Mouse (Mus musculus) MEL (cell line): ENCODE data around the gene Rcan2. TPM values are rescaled to one million over a fixed set of nuclear protein-coding genes. Genes with fewer than 3 reads are reported as not detected.

ENCODE experiments used
- DNase-seq: peaks from one replicate; pipeline ENCODE4 v3.0.0; 2011; ENCODE audit warnings: low read depth, low spot score
- H3K27ac ChIP-seq: 2 replicates; pipeline ENCODE4 v1.5.1; 2012; ENCODE audit warnings: low read depth, mild to moderate bottlenecking, control low read depth, low read length, moderate library complexity; ENCODE audit not compliant: control insufficient read depth
- H3K27me3 ChIP-seq, 2 experiments: fragments of 150-350 bp in 1 of 2; sonication (generic) in 1 of 2; 2 replicates each; pipeline ENCODE4 v1.6.1; 2012; ENCODE audit warnings: low read length in 2 of 2, mild to moderate bottlenecking in 2 of 2, improper control_type of control experiment in 1 of 2, moderate library complexity in 1 of 2; ENCODE audit not compliant: insufficient read depth in 2 of 2, control insufficient read depth in 1 of 2
- H3K36me3 ChIP-seq, 2 experiments: 2 replicates each; pipeline ENCODE4 v1.6.1; 2012 to 2014; ENCODE audit warnings: low read length in 2 of 2, improper control_type of control experiment in 1 of 2, inconsistent platforms in 1 of 2, mild to moderate bottlenecking in 1 of 2; ENCODE audit not compliant: insufficient read depth in 2 of 2, control insufficient read depth in 1 of 2
- H3K4me1 ChIP-seq, 2 experiments: fragments of 150-350 bp in 1 of 2; sonication (generic) in 1 of 2; 2 replicates each; pipeline ENCODE4 v1.6.1; 2012; ENCODE audit warnings: low read length in 2 of 2, improper control_type of control experiment in 1 of 2, mild to moderate bottlenecking in 1 of 2; ENCODE audit not compliant: insufficient read depth in 2 of 2, control insufficient read depth in 1 of 2
- H3K4me3 ChIP-seq, 2 experiments: fragments of 150-350 bp in 1 of 2; sonication (generic) in 1 of 2; 2 replicates each; pipeline ENCODE4 v1.5.1; 2012; ENCODE audit warnings: low read depth in 2 of 2, low read length in 2 of 2, mild to moderate bottlenecking in 2 of 2, moderate library complexity in 2 of 2, control low read depth in 1 of 2, improper control_type of control experiment in 1 of 2; ENCODE audit not compliant: control insufficient read depth in 1 of 2, insufficient read depth in 1 of 2
- H3K79me2 ChIP-seq: 2 replicates; pipeline ENCODE4 v1.6.1; 2012; ENCODE audit warnings: mild to moderate bottlenecking, low read length, moderate library complexity; ENCODE audit not compliant: control insufficient read depth, poor library complexity, insufficient read depth
- H3K9ac ChIP-seq: 2 replicates; pipeline ENCODE4 v1.6.1; 2012; ENCODE audit warnings: low read depth, mild to moderate bottlenecking, control low read depth, low read length, moderate library complexity; ENCODE audit not compliant: control insufficient read depth, poor library complexity, severe bottlenecking
- H3K9me3 ChIP-seq: fragments of 150-350 bp; sonication (generic); replicated peaks from 2 replicates; pipeline ENCODE4 v1.6.1; 2012; ENCODE audit warnings: mild to moderate bottlenecking, low read length, improper control_type of control experiment, moderate library complexity; ENCODE audit not compliant: insufficient read depth
- GATA1 ChIP-seq: IDR thresholded peaks from 2 replicates; pipeline ENCODE4 v1.6.1; 2011; ENCODE audit warnings: low read depth, low read length, improper control_type of control experiment
- HCFC1 ChIP-seq: IDR thresholded peaks from 2 replicates; pipeline ENCODE4 v1.6.1; 2012; ENCODE audit warnings: low read depth, mild to moderate bottlenecking, inconsistent platforms, low read length, improper control_type of control experiment, moderate library complexity
- JUND ChIP-seq: IDR thresholded peaks from 2 replicates; pipeline ENCODE4 v1.6.1; 2011; ENCODE audit warnings: low read depth, mild to moderate bottlenecking, improper control_type of control experiment, low read length
- MEF2A ChIP-seq: IDR thresholded peaks from 2 replicates; pipeline ENCODE4 v1.6.1; 2014; ENCODE audit warnings: low read depth, mild to moderate bottlenecking, inconsistent platforms, low read length, improper control_type of control experiment; ENCODE audit not compliant: poor library complexity, insufficient replicate concordance, severe bottlenecking; ENCODE audit errors: extremely low read depth
- MXI1 ChIP-seq: IDR thresholded peaks from 2 replicates; pipeline ENCODE4 v1.6.1; 2011; ENCODE audit warnings: mild to moderate bottlenecking, low read depth, low read length, improper control_type of control experiment
- MYB ChIP-seq: IDR thresholded peaks from 2 replicates; pipeline ENCODE4 v1.6.1; 2011; ENCODE audit warnings: mild to moderate bottlenecking, low read depth, low read length, improper control_type of control experiment
- NELFE ChIP-seq: IDR thresholded peaks from 2 replicates; pipeline ENCODE4 v1.6.1; 2011; ENCODE audit warnings: low read depth, low read length, improper control_type of control experiment
- NRF1 ChIP-seq: IDR thresholded peaks from 2 replicates; pipeline ENCODE4 v1.6.1; 2014; ENCODE audit warnings: low read depth, mild to moderate bottlenecking, inconsistent platforms, low read length, improper control_type of control experiment, moderate library complexity; ENCODE audit not compliant: poor library complexity, insufficient read depth, severe bottlenecking
- SIN3A ChIP-seq: IDR thresholded peaks from 2 replicates; pipeline ENCODE4 v1.6.1; 2012; ENCODE audit warnings: low read length, improper control_type of control experiment, inconsistent platforms
- SMC3 ChIP-seq: IDR thresholded peaks from 2 replicates; pipeline ENCODE4 v1.6.1; 2011; ENCODE audit warnings: low read depth, low read length, improper control_type of control experiment
- TAL1 ChIP-seq: IDR thresholded peaks from 2 replicates; pipeline ENCODE4 v1.6.1; 2012; ENCODE audit warnings: mild to moderate bottlenecking, inconsistent platforms, low read length, moderate library complexity, mixed read lengths
- TCF12 ChIP-seq: IDR thresholded peaks from 2 replicates; pipeline ENCODE4 v1.6.1; 2014; ENCODE audit warnings: low read depth, mild to moderate bottlenecking, inconsistent platforms, low read length, improper control_type of control experiment, moderate library complexity
- USF1 ChIP-seq: IDR thresholded peaks from 2 replicates; pipeline ENCODE4 v1.6.1; 2014; ENCODE audit warnings: low read depth, mild to moderate bottlenecking, inconsistent platforms, low read length, improper control_type of control experiment, moderate library complexity
- USF2 ChIP-seq, 2 experiments: IDR thresholded peaks; 2 replicates each; pipeline ENCODE4 v1.6.1; 2011 to 2012; ENCODE audit warnings: improper control_type of control experiment in 2 of 2, low read length in 2 of 2, borderline replicate concordance in 1 of 2, inconsistent platforms in 1 of 2, low read depth in 1 of 2, mild to moderate bottlenecking in 1 of 2; ENCODE audit not compliant: insufficient read depth in 1 of 2
- ZKSCAN1 ChIP-seq: IDR thresholded peaks from 2 replicates; pipeline ENCODE4 v1.6.1; 2012; ENCODE audit warnings: low read depth, mild to moderate bottlenecking, inconsistent platforms, low read length, improper control_type of control experiment, moderate library complexity
- ZMIZ1 ChIP-seq: IDR thresholded peaks from 2 replicates; pipeline ENCODE4 v1.6.1; 2012; ENCODE audit warnings: low read depth, mild to moderate bottlenecking, inconsistent platforms, low read length, improper control_type of control experiment, moderate library complexity
- ZNF384 ChIP-seq: IDR thresholded peaks from 2 replicates; pipeline ENCODE4 v1.6.1; 2012; ENCODE audit warnings: low read depth, mild to moderate bottlenecking, inconsistent platforms, low read length, improper control_type of control experiment
- polyA plus RNA-seq, 2 experiments: library from polyadenylated mRNA; stranded (reverse) in 1 of 2; unstranded in 1 of 2; fragments of >175 nt in 1 of 2; fragments of >200 nt in 1 of 2; gene quantifications; 2 replicates each; pipeline versions ENCODE4 v1.2.1 to v1.2.4; 2012; ENCODE audit warnings: low replicate concordance in 2 of 2, low read depth in 1 of 2; ENCODE audit not compliant: insufficient read length in 2 of 2, insufficient read depth in 1 of 2, missing spikeins in 1 of 2
- total RNA-seq: library from RNA; depleted of rRNA; stranded (reverse); fragments of 300-350 nt; gene quantifications from 2 replicates; pipeline ENCODE4 v1.2.3, GENCODE M21; 2012

The Rcan2 gene
- total and polyA plus RNA-seq, 3 experiments, result 0.52 TPM; not detected in 2

GRCm38 (mm10) chr17:44053427-44053826, 252.3 kb downstream of the Rcan2 start:
- H3K4me1 ChIP-seq, result no peaks in the 10 kb centered on the region
- no peak overlapping the region for H3K4me3 ChIP-seq
- no peaks in the 10 kb centered on the region for H3K27me3 ChIP-seq
- no peak for DNase-seq
- no peak overlapping the region for H3K9ac ChIP-seq
- no peaks in the 10 kb centered on the region for H3K79me2 ChIP-seq
- H3K36me3 ChIP-seq, result no peaks in the 10 kb centered on the region; a peak in 1 of 4 replicates
- TF ChIP-seq JUND (no peak), NRF1 (no peak), ZKSCAN1 (no peak), ZNF384 (no peak), MEF2A (no peak), MYB (no peak), HCFC1 (no peak), MXI1 (no peak), SIN3A (no peak), USF1 (no peak)
- no peaks in the 10 kb centered on the region for H3K9me3 ChIP-seq
- H3K27ac ChIP-seq, result no peak overlapping the region

GRCm38 (mm10) chr17:44057123-44057522, 256.0 kb downstream of the Rcan2 start:
- Histone ChIP-seq H3K79me2 (no peaks in the 10 kb centered on the region), H3K27ac (no peak overlapping the region), H3K27me3 (no peaks in the 10 kb centered on the region), H3K36me3 (no peaks in the 10 kb centered on the region; a peak in 1 of 4 replicates), H3K4me3 (no peak overlapping the region), H3K9me3 (no peaks in the 10 kb centered on the region), H3K4me1 (no peaks in the 10 kb centered on the region; a peak in 1 of 4 replicates), H3K9ac (no peak overlapping the region)
- DNase-seq, result no peak
- no peak for TF ChIP-seq TCF12
- no peak for TF ChIP-seq JUND
- no peak for TF ChIP-seq NRF1
- TF ChIP-seq GATA1, result no peak
- no peak for TF ChIP-seq ZMIZ1
- TF ChIP-seq USF2 (IDR thresholded peaks at IDR 0.05; ENCODE audit: borderline replicate concordance in 1 of 2, insufficient read depth in 1 of 2, low read depth in 1 of 2, low read length in 2 of 2), result no peak
- no peak for TF ChIP-seq NELFE
- TF ChIP-seq SMC3, result no peak
- TF ChIP-seq TAL1, result no peak
